Mouse (Mus musculus): ENCODE data around the gene Hvcn1. TPM values are rescaled to one million over a fixed set of nuclear protein-coding genes. Genes with fewer than 3 reads are reported as not detected.

The Hvcn1 gene
- polyA plus RNA-seq, 2 experiments, result 8.6 to 9.6 TPM

GRCm38 (mm10) chr5:122268858-122269604 is 62.4 kb downstream of the Hvcn1 start:
- Histone ChIP-seq H3K4me2 (replicated peaks; ENCODE audit: low read depth, low read length, severe bottlenecking) (no peak overlapping the region), H3K27ac (replicated peaks; ENCODE audit: low read depth, low read length) (no peak overlapping the region), H3K9me3 (ENCODE audit: control insufficient read depth, low read length) (no peaks in the 10 kb centered on the region), H3K9ac (ENCODE audit: low read depth, low read length, severe bottlenecking) (no peak overlapping the region), H3K27me3 (ENCODE audit: control insufficient read depth, insufficient read depth, low read length) (no peaks in the 10 kb centered on the region), H3K4me1 (ENCODE audit: control insufficient read depth, insufficient read depth, low read length) (no peaks in the 10 kb centered on the region), H3K36me3 (ENCODE audit: control insufficient read depth, insufficient read depth, low read length) (no peaks in the 10 kb centered on the region), H3K4me3 (replicated peaks; ENCODE audit: low read length) (no peak overlapping the region)
- DNase-seq (ENCODE audit: low spot score) (no peak), ATAC-seq (ENCODE audit: low FRiP score, low read depth) (no peak)
- TF ChIP-seq POLR2A (IDR thresholded peaks at IDR 0.05; ENCODE audit: borderline replicate concordance, extremely low read depth, insufficient read depth, insufficient read length), result no peak
- 66% methylated on average over 12 of the region's 12 CpGs for WGBS

- Histone ChIP-seq H3K4me3 (replicated peaks; ENCODE audit: low read length) (no peak overlapping the region), H3K27ac (replicated peaks; ENCODE audit: low read depth, low read length) (no peak overlapping the region), H3K4me2 (replicated peaks; ENCODE audit: low read depth, low read length, severe bottlenecking) (no peak overlapping the region), H3K9ac (ENCODE audit: low read depth, low read length, severe bottlenecking) (no peak overlapping the region), H3K36me3 (ENCODE audit: control insufficient read depth, insufficient read depth, low read length) (no peaks in the 10 kb centered on the region), H3K27me3 (ENCODE audit: control insufficient read depth, insufficient read depth, low read length) (no peaks in the 10 kb centered on the region), H3K4me1 (ENCODE audit: control insufficient read depth, insufficient read depth, low read length) (no peaks in the 10 kb centered on the region), H3K9me3 (ENCODE audit: control insufficient read depth, low read length) (no peaks in the 10 kb centered on the region)
- DNase-seq (ENCODE audit: low spot score) (no peak), ATAC-seq (ENCODE audit: low FRiP score, low read depth) (no peak)
- 72% methylated on average over 5 of the region's 5 CpGs for WGBS
- TF ChIP-seq POLR2A (IDR thresholded peaks at IDR 0.05; ENCODE audit: borderline replicate concordance, extremely low read depth, insufficient read depth, insufficient read length), result no peak
Observed at GRCm38 (mm10) chr5:122272821-122273220, 66.2 kb downstream of the Hvcn1 start.

- no peak for TF ChIP-seq POLR2A (IDR thresholded peaks at IDR 0.05; ENCODE audit: borderline replicate concordance, extremely low read depth, insufficient read depth, insufficient read length)
- ATAC-seq (ENCODE audit: low FRiP score, low read depth), result no peak
- Histone ChIP-seq H3K36me3 (ENCODE audit: control insufficient read depth, insufficient read depth, low read length) (no peaks in the 10 kb centered on the region), H3K4me2 (replicated peaks; ENCODE audit: low read depth, low read length, severe bottlenecking) (no peak overlapping the region), H3K27ac (replicated peaks; ENCODE audit: low read depth, low read length) (no peak overlapping the region), H3K4me1 (ENCODE audit: control insufficient read depth, insufficient read depth, low read length) (no peaks in the 10 kb centered on the region), H3K4me3 (replicated peaks; ENCODE audit: low read length) (no peak overlapping the region), H3K9me3 (ENCODE audit: control insufficient read depth, low read length) (no peaks in the 10 kb centered on the region), H3K27me3 (ENCODE audit: control insufficient read depth, insufficient read depth, low read length) (no peaks in the 10 kb centered on the region), H3K9ac (ENCODE audit: low read depth, low read length, severe bottlenecking) (no peak overlapping the region)
- DNase-seq (ENCODE audit: low spot score), result no peak
- WGBS, result 35% methylated on average over 5 of the region's 5 CpGs
Observed at GRCm38 (mm10) chr5:122274785-122275184, 68.2 kb downstream of the Hvcn1 start.

- Histone ChIP-seq H3K27ac (replicated peaks; ENCODE audit: low read depth, low read length) (no peak overlapping the region), H3K4me3 (replicated peaks; ENCODE audit: low read length) (no peak overlapping the region), H3K4me2 (replicated peaks; ENCODE audit: low read depth, low read length, severe bottlenecking) (no peak overlapping the region), H3K27me3 (ENCODE audit: control insufficient read depth, insufficient read depth, low read length) (no peaks in the 10 kb centered on the region), H3K4me1 (ENCODE audit: control insufficient read depth, insufficient read depth, low read length) (peaks cover 7% of the 10 kb centered on the region), H3K36me3 (ENCODE audit: control insufficient read depth, insufficient read depth, low read length) (no peaks in the 10 kb centered on the region), H3K9me3 (ENCODE audit: control insufficient read depth, low read length) (no peaks in the 10 kb centered on the region), H3K9ac (ENCODE audit: low read depth, low read length, severe bottlenecking) (no peak overlapping the region)
- no peak for ATAC-seq (ENCODE audit: low FRiP score, low read depth)
- DNase-seq (ENCODE audit: low spot score), result no peak
- TF ChIP-seq POLR2A (IDR thresholded peaks at IDR 0.05; ENCODE audit: borderline replicate concordance, extremely low read depth, insufficient read depth, insufficient read length), result no peak
- WGBS, result 79% methylated on average over 7 of the region's 7 CpGs
Observed at GRCm38 (mm10) chr5:122278946-122279345, 72.3 kb downstream of the Hvcn1 start.

- Histone ChIP-seq H3K27me3 (ENCODE audit: control insufficient read depth, insufficient read depth, low read length) (no peaks in the 10 kb centered on the region), H3K4me3 (replicated peaks; ENCODE audit: low read length) (no peak overlapping the region), H3K9me3 (ENCODE audit: control insufficient read depth, low read length) (no peaks in the 10 kb centered on the region), H3K4me2 (replicated peaks; ENCODE audit: low read depth, low read length, severe bottlenecking) (no peak overlapping the region), H3K36me3 (ENCODE audit: control insufficient read depth, insufficient read depth, low read length) (no peaks in the 10 kb centered on the region), H3K9ac (ENCODE audit: low read depth, low read length, severe bottlenecking) (no peak overlapping the region), H3K27ac (replicated peaks; ENCODE audit: low read depth, low read length) (no peak overlapping the region), H3K4me1 (ENCODE audit: control insufficient read depth, insufficient read depth, low read length) (peaks cover 7% of the 10 kb centered on the region)
- no peak for ATAC-seq (ENCODE audit: low FRiP score, low read depth)
- no peak for TF ChIP-seq POLR2A (IDR thresholded peaks at IDR 0.05; ENCODE audit: borderline replicate concordance, extremely low read depth, insufficient read depth, insufficient read length)
- DNase-seq (ENCODE audit: low spot score), result no peak
- WGBS, result 77% methylated on average over 12 of the region's 12 CpGs
Observed at GRCm38 (mm10) chr5:122279799-122280421, 73.3 kb downstream of the Hvcn1 start.
